Comparison of ENCODE assay signal across 27 mouse cellular contexts in the genomic region with DNA sequence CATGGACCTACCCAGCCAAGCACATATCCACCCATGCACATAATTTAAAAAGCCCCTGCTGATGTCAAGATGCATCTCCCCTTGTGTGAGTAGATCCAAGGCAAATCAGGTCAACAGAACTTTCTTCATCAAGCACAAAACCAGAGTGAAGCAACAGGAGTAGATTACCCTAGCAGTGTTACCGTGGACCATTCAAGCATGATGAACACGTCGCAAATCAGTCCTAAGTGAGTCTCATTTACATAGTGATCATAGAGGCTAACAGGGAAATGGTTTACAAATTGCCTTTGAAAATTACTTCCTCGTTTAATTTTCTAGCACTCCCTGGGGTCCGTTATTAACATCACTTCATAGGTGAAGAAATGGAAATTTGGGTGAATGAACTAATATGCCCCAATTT.
"Had no signal": no experiment of that assay in that cellular context is flagged by ENCODE, and none has a peak within 500 bp of the region (broad histone marks: within the 10 kb centered on the region; RNA-seq: fewer than 3 reads in every experiment).

No protein-coding gene starts in this region.

- H3K9ac ChIP-seq: heart, embryonic 12.5 days; hindbrain, embryonic 12.5 days; hindbrain, embryonic 14.5 days; intestine, embryonic 15.5 days; limb, embryonic 12.5 days; liver, embryonic 12.5 days; liver, embryonic 14.5 days had no signal

- H3K4me3 ChIP-seq: gastrocnemius, adult 2 months; heart, embryonic 10.5 days; heart, embryonic 12.5 days; hindbrain, embryonic 10.5 days; hindbrain, embryonic 12.5 days; intestine, embryonic 15.5 days; layer of hippocampus, adult 2 months; left cerebral cortex, adult 2 months; limb, embryonic 10.5 days; limb, embryonic 12.5 days; liver, embryonic 12.5 days had no signal

- H3K4me1 ChIP-seq: heart, embryonic 10.5 days; heart, embryonic 12.5 days; intestine, embryonic 15.5 days had no signal

- H3K27ac ChIP-seq: gastrocnemius, adult 2 months; heart, embryonic 10.5 days; hindbrain, embryonic 10.5 days; hindbrain, embryonic 12.5 days; hindbrain, embryonic 14.5 days; intestine, embryonic 15.5 days; layer of hippocampus, adult 2 months; left cerebral cortex, adult 2 months; limb, embryonic 10.5 days; limb, embryonic 12.5 days; liver, embryonic 12.5 days; liver, embryonic 14.5 days had no signal

- H3K4me2 ChIP-seq: heart, embryonic 12.5 days; hindbrain, embryonic 12.5 days; hindbrain, embryonic 14.5 days; intestine, embryonic 15.5 days; limb, embryonic 12.5 days; liver, embryonic 12.5 days had no signal

- H3K9me3 ChIP-seq: heart, embryonic 10.5 days; heart, embryonic 12.5 days; hindbrain, embryonic 10.5 days; hindbrain, embryonic 12.5 days; intestine, embryonic 15.5 days; limb, embryonic 10.5 days; limb, embryonic 12.5 days; liver, embryonic 12.5 days had no signal

- ATAC-seq: hindbrain, embryonic 16.5 days; inflammation-experienced regulatory T-cells, adult 6 months; intestine, embryonic 15.5 days; intestine, postnatal 0 days; liver, embryonic 12.5 days had no signal

- DNase-seq: gastrocnemius, adult 2 months; gastrocnemius, postnatal 10 days; gastrocnemius, postnatal 25 days; heart, adult 18-20 months; heart, postnatal 10 days; heart, postnatal 4 days; kidney, adult 18-20 months; kidney, adult 8-10 months; kidney, postnatal 10 days; kidney, postnatal 25 days; kidney, postnatal 4 days; liver had no signal

- H3K36me3 ChIP-seq: hindbrain, embryonic 10.5 days; hindbrain, embryonic 12.5 days; intestine, embryonic 15.5 days; limb, embryonic 10.5 days; liver, embryonic 12.5 days had no signal

- H3K27me3 ChIP-seq: heart, embryonic 12.5 days; hindbrain, embryonic 12.5 days; intestine, embryonic 15.5 days; limb, embryonic 12.5 days; liver, embryonic 12.5 days had no signal
